Mouse (Mus musculus) thymus, postnatal 36 days (tissue): ENCODE results near the gene Rhox13.

Source experiments
- DNase-seq, 2 experiments: peaks; one replicate each; pipeline ENCODE4 v3.0.0; 2022; ENCODE audit warnings: mixed read lengths in 2 of 2

Rhox13 gene

GRCm38 (mm10) chrX:38120982-38121381 lies at the start of gene Rhox13:
TSS of gene Rhox13 (plus strand) at chrX:38121219.
- DNase-seq, result no peak

- DNase-seq, result peak; percentile 6 to 12
Measured at GRCm38 (mm10) chrX:38084226-38084625, 36.8 kb upstream of the Rhox13 start.

GRCm38 (mm10) chrX:38085041-38085440 lies 36.0 kb upstream of the Rhox13 start, which contains the start of gene Rhox11:
TSS of gene Rhox11 (minus strand) at chrX:38085141.
- DNase-seq, result no peak

GRCm38 (mm10) chrX:38110807-38111206 lies 10.2 kb upstream of the Rhox13 start, which contains the start of gene Rhox12:
TSS of gene Rhox12 (minus strand) at chrX:38110907.
- no peak for DNase-seq

- DNase-seq, result no peak
Measured at GRCm38 (mm10) chrX:38121478-38121877, 459 bp downstream of the Rhox13 start.

- DNase-seq, result no peak
Measured at GRCm38 (mm10) chrX:38159097-38159496, 38.1 kb downstream of the Rhox13 start.

- no peak for DNase-seq
Measured at GRCm38 (mm10) chrX:38165315-38165714, 44.3 kb downstream of the Rhox13 start.

- no peak for DNase-seq
Measured at GRCm38 (mm10) chrX:38166064-38166463, 45.0 kb downstream of the Rhox13 start.

- DNase-seq, result no peak
Measured at GRCm38 (mm10) chrX:38166592-38166991, 45.6 kb downstream of the Rhox13 start.
